Mouse (Mus musculus) embryonic stem cell, embryonic (primary cell): ENCODE results near the gene A930018P22Rik.

Experiments
- CTCF ChIA-PET, 4 experiments: fragments of 300-600 bp in 2 of 4; fragments of 350-600 bp in 2 of 4; sonication (Branson Sonifier 250); formaldehyde crosslinking; loops; one replicate each; lab custom pipeline; 2022; ENCODE audit warnings: inconsistent platforms in 2 of 4; lab: Charles Lee
- POLR2A ChIA-PET, 4 experiments: fragments of 300-600 bp in 2 of 4; fragments of 350-600 bp in 2 of 4; sonication (Branson Sonifier 250); formaldehyde crosslinking; loops; one replicate each; lab custom pipeline; 2022; ENCODE audit warnings: antibody characterized with exemption in 4 of 4, inconsistent platforms in 1 of 4; lab: Charles Lee

Gene A930018P22Rik

GRCm38 (mm10) chr2:104133042-104133810 is 10.7 kb downstream of the A930018P22Rik start:
- ChIA-PET POLR2A (interaction anchor here in 3 of 4 experiments (0.6 to 1.2 kb wide), 4 partner anchors 11 to 261 kb away, joined by 3 to 7 read pairs (median 4); partner anchors contain the start of gene A930018P22Rik (in 3 of the 3)), CTCF (interaction anchor here in 3 of 4 experiments (0.6 to 1.2 kb wide), 6 partner anchors 11 to 576 kb away, joined by 3 to 7 read pairs (median 3); partner anchors contain the start of gene A930018P22Rik (in 1 of the 3))

- POLR2A ChIA-PET: no interaction called here
- CTCF ChIA-PET: interaction anchor here in 3 of 4 experiments (0.6 to 1.2 kb wide), 5 partner anchors 9 to 346 kb away, joined by 3 to 7 read pairs (median 3); partner anchors contain the start of gene A930018P22Rik (in 1 of the 3)
Measured at GRCm38 (mm10) chr2:104134150-104135056, 11.8 kb downstream of the A930018P22Rik start.

DNA sequence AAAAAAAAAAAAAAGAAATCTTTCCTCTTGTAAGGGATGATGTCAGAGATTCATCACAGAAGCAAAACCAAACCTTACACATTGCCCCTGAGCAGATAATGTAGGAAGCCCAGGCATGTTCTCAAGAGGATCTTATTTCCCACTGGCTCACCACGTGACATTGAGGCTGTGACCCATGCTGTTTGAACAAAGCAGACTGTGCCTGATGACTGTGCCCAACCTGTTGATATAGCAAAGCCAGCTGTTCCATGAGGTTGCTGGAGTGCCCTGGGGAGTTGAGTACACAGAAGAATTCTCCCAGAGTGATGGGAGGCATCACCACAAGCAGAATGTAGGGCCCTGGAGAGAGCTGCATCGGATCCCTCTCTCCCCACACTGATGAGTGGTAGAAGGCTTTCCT is 13.4 kb downstream of the A930018P22Rik start:
- ChIA-PET POLR2A (interaction anchor here in 1 of 4 experiments (0.6 to 1.0 kb wide), 2 partner anchors 9 to 289 kb away, joined by 3 to 5 read pairs; no protein-coding TSS in a partner anchor), CTCF (no interaction called here)

DNA sequence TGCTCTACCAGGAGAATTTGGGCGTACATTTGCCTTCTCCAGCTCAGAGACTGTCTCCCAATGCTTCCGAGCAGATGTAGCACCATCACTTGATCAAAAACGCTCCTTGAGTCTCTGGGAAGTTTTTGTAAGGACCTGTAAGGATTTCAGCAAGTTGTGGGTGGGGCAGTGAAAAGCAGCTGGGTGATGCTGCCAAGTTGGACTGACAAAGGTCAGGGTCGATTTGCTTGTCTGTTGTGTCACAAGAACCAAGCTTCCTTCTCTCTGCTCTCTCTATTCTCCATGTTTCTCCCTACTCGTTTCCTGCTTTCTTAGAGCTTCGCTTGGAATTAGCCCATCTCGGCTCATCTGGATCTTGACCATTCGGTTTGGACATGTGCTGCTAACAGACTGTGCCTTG is 19.6 kb downstream of the A930018P22Rik start:
- ChIA-PET CTCF (no interaction called here), POLR2A (interaction anchor here in 2 of 4 experiments (0.7 to 0.9 kb wide), 2 partner anchors 234 to 707 kb away, joined by 3 read pairs; no protein-coding TSS in a partner anchor)

GRCm38 (mm10) chr2:104144004-104144403 is 21.4 kb downstream of the A930018P22Rik start:
- ChIA-PET POLR2A (interaction anchor here in 1 of 4 experiments (0.6 kb wide), 1 partner anchor 609 kb away, joined by 3 read pairs; no protein-coding TSS in a partner anchor), CTCF (interaction anchor here in 1 of 4 experiments (0.6 to 1.2 kb wide), 3 partner anchors 9 to 121 kb away, joined by 3 to 5 read pairs (median 3); no protein-coding TSS in a partner anchor)

- ChIA-PET POLR2A (interaction anchor here in 2 of 4 experiments (0.6 to 1.9 kb wide), 10 partner anchors 23 to 444 kb away, joined by 3 to 9 read pairs (median 3); partner anchors contain the start of genes A930018P22Rik (in 2 of the 2) and Cstf3 (in 2 of the 2)), CTCF (interaction anchor here in 3 of 4 experiments (0.7 to 1.8 kb wide), 6 partner anchors 16 to 295 kb away, joined by 3 to 9 read pairs (median 3); partner anchors contain the start of gene A930018P22Rik (in 1 of the 3))
Measured at GRCm38 (mm10) chr2:104145983-104146382, 23.4 kb downstream of the A930018P22Rik start.

- CTCF ChIA-PET: interaction anchor here in 1 of 4 experiments (0.6 kb wide), 1 partner anchor 621 kb away, joined by 3 read pairs; no protein-coding TSS in a partner anchor
- POLR2A ChIA-PET: interaction anchor here in 1 of 4 experiments (1.3 kb wide), 1 partner anchor 26 kb away, joined by 3 read pairs; the partner anchor contains the start of gene A930018P22Rik
Measured at GRCm38 (mm10) chr2:104147910-104148561, 25.5 kb downstream of the A930018P22Rik start.

GRCm38 (mm10) chr2:104150608-104151397 is 28.2 kb downstream of the A930018P22Rik start:
- POLR2A ChIA-PET: interaction anchor here in 2 of 4 experiments (0.5 to 0.9 kb wide), 2 partner anchors 46 to 255 kb away, joined by 3 read pairs; no protein-coding TSS in a partner anchor
- CTCF ChIA-PET: interaction anchor here in 2 of 4 experiments (0.6 to 0.9 kb wide), 2 partner anchors 18 to 480 kb away, joined by 3 read pairs; no protein-coding TSS in a partner anchor

DNA sequence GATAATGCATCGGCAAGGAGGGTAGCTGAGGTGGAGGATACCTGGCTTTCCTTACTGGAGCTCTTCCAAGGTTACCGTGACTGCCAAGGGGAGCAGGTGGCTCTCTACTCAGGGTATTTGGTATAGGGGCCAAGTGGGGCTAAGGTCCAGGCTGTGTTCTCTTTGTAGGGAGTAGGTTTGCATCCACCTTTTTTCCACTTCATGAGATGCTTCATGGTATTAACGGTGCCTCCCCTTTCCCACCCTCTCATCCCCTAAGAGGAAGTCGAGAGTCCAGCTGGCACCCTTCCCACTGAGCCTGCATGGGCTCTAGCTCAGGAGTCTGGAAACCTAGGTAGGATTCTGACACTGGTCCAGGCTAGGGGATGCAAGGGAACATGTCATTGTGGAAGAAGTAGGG is 30.8 kb downstream of the A930018P22Rik start:
- ChIA-PET POLR2A (no interaction called here), CTCF (no interaction called here)

GRCm38 (mm10) chr2:104153876-104154275 is 31.3 kb downstream of the A930018P22Rik start:
- CTCF ChIA-PET: no interaction called here
- POLR2A ChIA-PET: no interaction called here

DNA sequence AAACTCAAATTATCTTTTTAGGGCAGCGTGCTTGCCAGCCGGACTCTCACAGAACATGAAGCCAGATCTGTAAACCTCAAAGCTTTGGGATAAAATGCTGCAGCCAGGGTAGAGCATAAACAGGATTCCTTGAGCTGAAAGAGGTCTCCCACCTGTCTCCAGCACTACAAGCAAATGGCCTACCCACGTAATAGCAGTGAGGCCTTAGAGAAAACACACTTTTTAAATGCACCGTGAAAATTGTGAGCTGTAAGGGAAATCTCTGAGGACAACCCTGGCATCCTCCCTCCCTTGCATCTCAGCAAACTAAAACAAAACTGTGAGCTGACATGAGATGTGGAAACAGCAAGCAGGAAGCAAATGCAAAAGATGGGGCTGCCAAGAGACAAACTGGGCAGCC is 35.3 kb downstream of the A930018P22Rik start:
- CTCF ChIA-PET: no interaction called here

DNA sequence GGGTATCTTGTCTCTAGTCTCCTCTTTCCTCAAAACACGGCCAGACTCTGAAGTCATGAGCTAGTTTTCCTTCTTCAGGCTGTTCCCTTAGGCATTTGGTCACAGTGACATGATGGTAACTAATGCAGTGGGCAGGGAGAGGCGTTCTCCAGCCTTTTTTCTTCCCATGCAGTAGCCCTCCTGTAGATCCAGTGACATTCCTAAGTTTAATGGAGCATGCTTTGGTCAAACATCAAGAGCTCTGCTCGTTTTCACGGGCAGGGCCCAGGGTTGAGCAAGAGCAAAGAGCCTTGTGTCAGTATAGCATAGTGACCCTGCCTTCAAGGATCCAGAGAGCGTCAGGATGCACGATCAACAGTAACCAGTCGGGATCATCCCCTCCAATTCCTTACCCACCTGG is 40.8 kb downstream of the A930018P22Rik start:
- ChIA-PET CTCF (interaction anchor here in 1 of 4 experiments (0.5 kb wide), 1 partner anchor 18 kb away, joined by 7 read pairs; no protein-coding TSS in a partner anchor), POLR2A (no interaction called here)

More for the DNA sequence above, 35.3 kb downstream of the A930018P22Rik start:
- POLR2A ChIA-PET: no interaction called here

DNA sequence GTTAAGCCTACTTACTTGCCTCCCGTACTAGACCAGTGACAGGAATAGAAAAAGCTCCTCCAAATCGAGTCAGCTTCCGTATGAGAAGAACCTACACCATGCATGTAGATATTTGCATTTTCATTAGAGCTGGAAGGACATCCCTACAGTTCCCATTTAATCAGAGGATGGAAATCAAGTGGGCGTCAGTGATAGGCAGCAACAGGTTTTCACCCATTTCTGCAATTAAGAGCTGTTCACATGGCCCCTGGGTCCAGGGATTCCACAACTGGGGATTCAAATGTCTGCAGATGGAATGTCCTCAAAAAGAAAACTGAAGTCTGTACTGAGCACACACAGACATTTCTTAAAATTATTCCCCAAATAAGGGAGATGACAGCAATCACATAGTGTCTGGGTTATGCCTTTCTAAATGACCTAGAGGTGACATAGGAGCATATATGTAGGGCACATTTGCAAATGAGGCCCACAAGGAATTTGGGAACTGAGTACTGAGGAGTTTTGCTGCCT is 41.5 kb downstream of the A930018P22Rik start:
- ChIA-PET POLR2A (interaction anchor here in 1 of 4 experiments (0.5 kb wide), 1 partner anchor 141 kb away, joined by 4 read pairs; no protein-coding TSS in a partner anchor), CTCF (no interaction called here)

GRCm38 (mm10) chr2:104165631-104166030 is 43.1 kb downstream of the A930018P22Rik start:
- ChIA-PET POLR2A (no interaction called here), CTCF (no interaction called here)

DNA sequence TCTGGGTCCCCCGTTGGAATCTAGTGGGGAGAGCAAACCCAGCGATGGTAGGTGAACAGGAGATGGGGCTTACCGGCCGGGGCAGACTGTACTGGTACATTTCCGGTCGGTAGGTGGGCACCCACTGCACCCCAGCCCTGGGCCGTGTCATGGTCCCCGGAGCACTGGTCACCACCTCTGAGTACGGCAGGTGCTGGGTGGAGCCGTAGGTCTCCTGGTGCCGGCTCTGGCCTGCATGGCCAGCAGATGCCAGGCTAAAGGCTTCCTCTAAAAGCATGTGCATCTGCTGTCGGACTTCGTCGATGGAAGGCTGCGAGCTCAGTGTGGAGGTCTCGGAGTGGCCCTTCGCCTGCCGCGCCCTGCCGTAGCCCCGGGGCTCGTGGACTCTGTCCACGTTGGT is 45.2 kb downstream of the A930018P22Rik start:
- CTCF ChIA-PET: interaction anchor here in 1 of 4 experiments (0.6 kb wide), 1 partner anchor 167 kb away, joined by 4 read pairs; no protein-coding TSS in a partner anchor
- POLR2A ChIA-PET: interaction anchor here in 1 of 4 experiments (1.4 to 1.5 kb wide), 2 partner anchors 14 to 92 kb away, joined by 3 read pairs; no protein-coding TSS in a partner anchor

- ChIA-PET POLR2A (interaction anchor here in 1 of 4 experiments (1.5 kb wide), 1 partner anchor 13 kb away, joined by 3 read pairs; no protein-coding TSS in a partner anchor), CTCF (interaction anchor here in 2 of 4 experiments (0.6 to 1.0 kb wide), 2 partner anchors 17 to 168 kb away, joined by 3 to 4 read pairs; no protein-coding TSS in a partner anchor)
Measured at GRCm38 (mm10) chr2:104168186-104168896, 45.8 kb downstream of the A930018P22Rik start.
